Mouse (Mus musculus) heart, postnatal 4 days (tissue): ENCODE results near the gene Zfhx3. TPM values are rescaled to one million over a fixed set of nuclear protein-coding genes. Genes with fewer than 3 reads are reported as not detected.

ENCODE experiments used
- DNase-seq: peaks from one replicate; pipeline ENCODE4 v3.0.0; 2021
- total RNA-seq, 2 experiments: library from RNA; stranded (reverse); gene quantifications; 2 replicates each; pipeline ENCODE4 v1.2.3; 2021

Zfhx3 gene
- total RNA-seq, 2 experiments from 2014 or later = 9.7 to 11.5 TPM

DNA sequence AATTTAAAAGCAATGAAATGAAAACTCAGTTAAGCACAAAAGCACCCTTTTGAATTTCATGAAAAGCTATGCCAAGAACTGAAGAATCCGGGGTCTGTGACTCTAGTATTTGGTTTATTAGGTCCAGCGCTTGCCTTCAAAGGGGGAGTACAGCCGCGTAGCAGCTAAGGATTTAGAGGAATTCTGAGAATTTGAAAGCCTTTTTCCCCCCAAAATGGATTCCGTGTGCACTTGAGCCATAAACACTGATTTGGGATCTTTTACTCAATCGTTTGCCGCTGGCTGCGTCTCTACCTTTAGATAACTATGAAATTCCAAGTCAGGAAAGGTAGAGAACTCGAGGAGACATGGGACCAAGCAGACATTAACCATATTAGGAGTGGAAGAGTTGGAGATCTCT, 300.8 kb downstream of the Zfhx3 start:
- no peak for DNase-seq

- DNase-seq = no peak
Observed at GRCm38 (mm10) chr8:108244636-108245494, 302.4 kb downstream of the Zfhx3 start.

DNA sequence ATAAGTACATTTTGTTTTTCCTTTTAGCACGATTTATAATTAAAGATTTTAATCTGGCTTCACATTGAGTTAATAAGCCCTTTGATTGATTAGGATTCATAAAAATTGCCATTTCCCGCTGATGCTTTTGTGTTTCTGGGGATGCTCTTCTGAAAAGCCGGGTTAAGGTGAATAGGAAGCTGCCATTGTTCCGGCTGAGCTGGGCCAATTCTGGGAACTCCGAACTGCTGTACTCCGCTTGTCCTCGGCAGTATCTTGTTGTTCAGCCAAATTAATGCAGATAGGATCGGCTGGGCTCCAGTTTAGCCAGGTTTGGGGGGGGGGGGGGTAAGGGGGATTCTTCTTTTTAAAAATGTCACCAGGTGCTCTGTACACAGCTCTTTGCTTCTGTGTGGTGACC, 303.1 kb downstream of the Zfhx3 start:
- DNase-seq = no peak

- no peak for DNase-seq
Observed at GRCm38 (mm10) chr8:108246035-108246933, 303.8 kb downstream of the Zfhx3 start.

GRCm38 (mm10) chr8:108246934-108247417, 304.5 kb downstream of the Zfhx3 start:
- no peak for DNase-seq

- no peak for DNase-seq
Observed at GRCm38 (mm10) chr8:108264593-108265160, 322.2 kb downstream of the Zfhx3 start.

- DNase-seq = no peak
Observed at GRCm38 (mm10) chr8:108277960-108278359, 335.5 kb downstream of the Zfhx3 start.

- no peak for DNase-seq
Observed at GRCm38 (mm10) chr8:108281981-108282380, 339.5 kb downstream of the Zfhx3 start.

DNA sequence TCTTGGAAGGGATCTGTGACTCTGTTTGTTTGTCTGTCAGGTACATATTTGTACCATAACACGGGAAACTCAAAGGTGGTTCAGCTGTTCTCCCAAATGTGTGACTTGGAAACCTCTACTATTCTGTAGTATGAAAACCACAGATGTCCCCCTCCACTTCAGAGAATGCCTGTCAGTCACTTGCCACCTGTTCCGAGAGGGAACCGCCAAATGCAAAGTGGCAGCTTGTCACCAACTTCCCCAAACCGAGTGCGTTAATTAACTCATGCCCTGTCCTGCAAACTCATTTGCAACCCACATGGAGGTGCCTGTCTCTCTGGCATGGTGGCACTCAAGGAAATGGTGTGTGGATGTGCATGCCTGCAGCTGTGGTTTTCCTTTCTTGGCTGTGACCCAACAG, 343.7 kb downstream of the Zfhx3 start:
- no peak for DNase-seq

DNA sequence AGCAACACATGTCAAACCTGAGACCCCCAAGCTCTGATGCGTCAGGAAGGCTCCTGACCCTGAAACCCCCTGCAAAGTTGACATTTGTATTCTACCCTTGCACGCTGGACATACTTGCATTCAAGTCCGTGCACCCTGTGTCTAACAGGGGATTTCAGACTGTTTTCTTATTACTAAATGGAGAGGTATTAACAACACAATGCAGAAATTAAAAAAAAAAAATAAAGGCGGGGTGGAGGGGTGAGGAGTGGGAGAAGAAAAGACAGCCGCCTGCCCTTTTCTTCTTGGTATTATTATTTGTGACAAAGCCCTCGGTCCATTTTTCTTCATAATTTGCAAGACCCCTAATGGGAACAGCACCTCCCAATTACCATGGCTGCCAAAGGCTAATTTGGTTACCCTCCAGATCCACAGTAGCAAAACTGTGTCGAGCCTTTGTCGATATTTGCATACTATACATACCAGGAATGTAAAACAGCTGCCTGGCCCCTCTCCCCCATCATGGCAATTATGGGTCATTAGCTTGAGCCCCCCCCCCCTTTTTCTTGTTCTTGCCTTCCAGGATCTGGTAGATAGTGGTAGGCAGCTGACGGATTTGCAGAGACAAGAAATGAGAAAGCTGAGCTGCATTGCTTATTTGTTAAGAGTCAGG, 358.6 kb downstream of the Zfhx3 start:
- DNase-seq = no peak

GRCm38 (mm10) chr8:108301654-108302053, 359.2 kb downstream of the Zfhx3 start:
- DNase-seq = no peak

DNA sequence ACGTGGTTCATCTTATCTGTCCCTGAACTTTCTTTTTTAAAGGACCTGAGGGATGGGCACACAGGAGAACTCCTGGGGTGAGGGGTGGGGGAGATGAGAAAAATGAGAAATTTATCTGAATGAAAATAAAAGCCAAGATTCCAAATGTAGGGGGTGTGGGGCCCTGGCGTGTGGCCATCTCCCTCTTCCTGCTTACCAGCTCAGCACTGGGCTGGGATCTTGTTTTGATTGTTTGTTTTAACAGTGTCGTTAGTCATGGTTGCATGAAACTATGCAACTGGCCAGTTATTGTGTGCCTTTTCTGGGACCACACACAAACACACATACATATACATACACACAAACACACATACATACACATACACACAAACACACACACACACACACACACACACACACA, 362.9 kb downstream of the Zfhx3 start:
- DNase-seq = no peak

- DNase-seq = no peak
Observed at GRCm38 (mm10) chr8:108309525-108310246, 367.2 kb downstream of the Zfhx3 start.

DNA sequence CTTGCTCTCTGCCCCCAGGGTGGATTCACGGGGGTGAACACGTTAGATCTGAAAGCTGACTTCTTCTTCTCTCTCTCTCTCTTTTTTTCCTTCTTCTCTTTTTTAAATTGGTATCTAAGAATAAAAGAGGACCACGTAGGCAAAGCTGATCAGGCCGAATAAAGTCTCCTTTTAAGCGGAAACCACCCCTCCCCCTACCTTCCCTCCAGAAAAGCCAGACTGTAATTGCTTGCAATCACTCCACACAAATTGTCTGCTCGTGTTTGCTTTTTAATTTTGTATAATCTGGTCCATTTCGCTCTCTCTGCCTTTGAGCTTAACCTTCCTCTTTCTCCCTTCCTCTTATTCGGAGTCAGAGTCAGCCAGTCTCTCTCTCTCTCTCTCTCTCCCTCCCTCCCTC, 372.6 kb downstream of the Zfhx3 start:
- DNase-seq = no peak

- DNase-seq = no peak
Observed at GRCm38 (mm10) chr8:108317532-108318093, 375.2 kb downstream of the Zfhx3 start.

- peak; percentile 27 for DNase-seq
Observed at GRCm38 (mm10) chr8:108327711-108328110, 385.3 kb downstream of the Zfhx3 start.

GRCm38 (mm10) chr8:108348352-108348751, 405.9 kb downstream of the Zfhx3 start:
- DNase-seq = no peak

DNA sequence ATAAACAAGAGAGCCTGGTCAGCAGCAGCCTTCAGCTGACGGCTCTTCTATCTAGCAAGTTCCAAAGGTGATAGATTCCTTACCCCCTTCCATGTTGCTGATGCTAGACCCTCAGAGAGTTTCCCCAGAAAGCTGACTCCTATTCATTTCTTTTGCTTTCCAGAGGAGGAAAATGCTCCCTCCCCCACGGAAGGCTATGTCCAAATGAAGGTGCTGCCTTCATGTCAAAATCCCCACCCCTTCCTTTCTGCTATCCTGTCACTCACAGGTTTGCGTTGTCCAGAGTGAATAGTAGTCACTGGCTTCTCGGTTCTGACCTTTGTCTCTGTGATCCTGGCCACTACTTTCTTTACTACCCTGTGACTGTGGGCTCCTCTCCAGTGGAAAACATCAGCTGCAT, 406.3 kb downstream of the Zfhx3 start:
- DNase-seq = no peak

- no peak for DNase-seq
Observed at GRCm38 (mm10) chr8:108355119-108355777, 412.8 kb downstream of the Zfhx3 start.

- no peak for DNase-seq
Observed at GRCm38 (mm10) chr8:108361402-108361801, 419.0 kb downstream of the Zfhx3 start.

DNA sequence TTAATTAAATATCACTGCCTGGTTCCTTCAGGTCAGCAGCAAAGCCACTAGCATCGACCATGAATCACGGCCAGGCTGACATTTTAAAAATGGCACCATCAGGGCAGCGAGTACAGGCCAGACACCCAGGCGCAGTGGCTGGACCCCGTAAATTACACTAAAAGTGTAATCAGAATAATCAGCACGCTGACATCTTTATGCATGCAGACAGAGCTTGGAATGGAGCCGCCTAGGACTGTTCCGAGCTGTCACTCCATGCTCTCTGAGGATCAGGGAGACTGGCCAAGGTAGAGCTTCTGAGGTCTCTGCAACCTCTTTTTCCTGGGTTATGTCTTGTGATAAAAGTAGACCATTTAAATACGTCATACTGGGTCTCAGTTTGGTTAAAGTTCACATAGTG, 420.0 kb downstream of the Zfhx3 start:
- no peak for DNase-seq
